Mouse (Mus musculus) forebrain, embryonic 13.5 days (tissue): ENCODE measurements around the gene Rcor2. TPM values are rescaled to one million over a fixed set of nuclear protein-coding genes. Genes with fewer than 3 reads are reported as not detected.

Experiments
- ATAC-seq: fragments of 200-750 bp; cut with Nextera tagmentation; 2 replicates; pipeline ENCODE4 v1.8.0; 2017
- H3K27ac ChIP-seq: fragments of 300-500 bp; sonication (generic); 2 replicates; pipeline ENCODE4 v1.5.1; 2015; ENCODE audit warnings: inconsistent platforms, mild to moderate bottlenecking, moderate library complexity
- H3K27me3 ChIP-seq: fragments of 300-500 bp; sonication (generic); 2 replicates; pipeline ENCODE4 v1.6.1; 2015; ENCODE audit warnings: mild to moderate bottlenecking, inconsistent platforms
- H3K36me3 ChIP-seq: fragments of 300-500 bp; sonication (generic); 2 replicates; pipeline ENCODE4 v1.6.1; 2015; ENCODE audit warnings: mild to moderate bottlenecking, inconsistent platforms; ENCODE audit not compliant: poor library complexity, severe bottlenecking
- H3K4me1 ChIP-seq: fragments of 300-500 bp; sonication (generic); 2 replicates; pipeline ENCODE4 v1.6.1; 2015; ENCODE audit warnings: inconsistent platforms
- H3K4me2 ChIP-seq: fragments of 300-500 bp; sonication (generic); 2 replicates; pipeline ENCODE4 v1.6.1; 2015; ENCODE audit warnings: inconsistent platforms, mild to moderate bottlenecking, moderate library complexity
- H3K4me3 ChIP-seq: fragments of 300-500 bp; sonication (generic); 2 replicates; pipeline ENCODE4 v1.5.1; 2015; ENCODE audit warnings: mild to moderate bottlenecking, inconsistent platforms
- H3K9ac ChIP-seq: fragments of 300-500 bp; sonication (generic); 2 replicates; pipeline ENCODE4 v1.6.1; 2015; ENCODE audit warnings: mild to moderate bottlenecking, inconsistent platforms
- H3K9me3 ChIP-seq: fragments of 300-500 bp; sonication (generic); replicated peaks from 2 replicates; pipeline ENCODE4 v1.6.1; 2016; ENCODE audit warnings: inconsistent platforms
- WGBS: fragments of 180-500 bp; shearing (Covaris S2); methylation state at CpG from one replicate; pipeline ENCODE4 v1.1.7; 2015; 5-methylcytosine and 5-hydroxymethylcytosine counted together
- polyA plus RNA-seq: library from polyadenylated mRNA; unstranded; fragments of >200 nt; fragmentation: Nextera tagmentation; extraction: Ambion mirVana; gene quantifications from 2 replicates; pipeline ENCODE4 v1.2.1, GENCODE M21; 2015

The Rcor2 gene
- polyA plus RNA-seq, 1 experiment from 2014 or later, result 58.1 TPM

DNA sequence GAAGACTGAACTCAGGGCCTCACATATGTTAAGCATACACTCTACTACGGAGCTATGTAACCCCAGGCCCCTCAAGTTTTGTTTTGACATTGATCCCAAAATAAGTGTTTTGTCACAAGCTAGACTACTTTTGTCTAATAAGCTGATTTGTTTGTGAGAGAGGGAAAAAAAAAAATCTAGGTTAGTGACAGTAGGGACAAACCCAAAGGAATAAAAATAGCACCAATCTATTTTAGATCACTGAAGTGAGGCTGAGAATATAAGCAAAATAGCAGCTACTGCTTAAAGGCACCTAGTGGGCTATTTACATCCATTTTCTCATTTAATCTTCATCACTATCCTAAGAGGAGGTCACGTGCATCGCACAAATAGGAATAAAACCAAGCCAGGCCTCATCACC, 27.6 kb upstream of the Rcor2 start:
- H3K36me3 ChIP-seq, result peaks cover 18% of the 10 kb centered on the region; the same call in 1 of the 2 replicates
- H3K27ac ChIP-seq, result no peak overlapping the region
- H3K4me3 ChIP-seq, result peak overlapping the region; percentile 69
- WGBS, result 88% methylated on average over 3 of the region's 3 CpGs
- peaks cover 45% of the 10 kb centered on the region for H3K4me1 ChIP-seq
- peaks cover 8% of the 10 kb centered on the region; the same call in 1 of the 2 replicates for H3K27me3 ChIP-seq
- H3K4me2 ChIP-seq, result peak overlapping the region; percentile 78
- peak overlapping the region; percentile 87 for H3K9ac ChIP-seq
- H3K9me3 ChIP-seq, result no peaks in the 10 kb centered on the region
- ATAC-seq, result no peak

DNA sequence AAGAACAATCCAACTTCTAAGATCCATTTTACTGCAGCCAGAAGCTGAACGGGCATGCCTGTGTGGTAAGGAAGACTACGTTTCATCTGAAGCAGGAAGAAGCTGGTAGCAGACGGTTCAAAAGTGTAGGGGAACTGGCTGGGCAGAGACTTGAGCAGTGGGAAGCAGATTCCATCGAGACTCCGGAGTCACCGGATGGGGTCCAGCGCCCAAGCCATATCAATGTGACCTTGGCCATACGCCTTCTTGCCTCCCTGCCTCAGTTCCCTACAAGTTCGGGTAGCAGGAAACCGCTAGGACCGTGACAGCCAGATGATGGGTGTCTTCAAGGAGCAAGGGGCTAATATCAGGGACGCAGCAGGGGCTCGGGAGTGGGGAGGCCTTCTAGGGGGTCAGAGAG, 26.8 kb upstream of the Rcor2 start:
- peak overlapping the region; percentile 78 for H3K4me2 ChIP-seq
- H3K9me3 ChIP-seq, result no peaks in the 10 kb centered on the region
- peak overlapping the region; percentile 77; the same call in 1 of the 2 replicates for H3K27ac ChIP-seq
- peaks cover 39% of the 10 kb centered on the region for H3K4me1 ChIP-seq
- H3K36me3 ChIP-seq, result peaks cover 18% of the 10 kb centered on the region; the same call in 1 of the 2 replicates
- WGBS, result 2% methylated on average over 13 of the region's 13 CpGs
- ATAC-seq, result no peak
- H3K4me3 ChIP-seq, result peak overlapping the region; percentile 69
- peaks cover 8% of the 10 kb centered on the region; the same call in 1 of the 2 replicates for H3K27me3 ChIP-seq
- H3K9ac ChIP-seq, result peak overlapping the region; percentile 87

DNA sequence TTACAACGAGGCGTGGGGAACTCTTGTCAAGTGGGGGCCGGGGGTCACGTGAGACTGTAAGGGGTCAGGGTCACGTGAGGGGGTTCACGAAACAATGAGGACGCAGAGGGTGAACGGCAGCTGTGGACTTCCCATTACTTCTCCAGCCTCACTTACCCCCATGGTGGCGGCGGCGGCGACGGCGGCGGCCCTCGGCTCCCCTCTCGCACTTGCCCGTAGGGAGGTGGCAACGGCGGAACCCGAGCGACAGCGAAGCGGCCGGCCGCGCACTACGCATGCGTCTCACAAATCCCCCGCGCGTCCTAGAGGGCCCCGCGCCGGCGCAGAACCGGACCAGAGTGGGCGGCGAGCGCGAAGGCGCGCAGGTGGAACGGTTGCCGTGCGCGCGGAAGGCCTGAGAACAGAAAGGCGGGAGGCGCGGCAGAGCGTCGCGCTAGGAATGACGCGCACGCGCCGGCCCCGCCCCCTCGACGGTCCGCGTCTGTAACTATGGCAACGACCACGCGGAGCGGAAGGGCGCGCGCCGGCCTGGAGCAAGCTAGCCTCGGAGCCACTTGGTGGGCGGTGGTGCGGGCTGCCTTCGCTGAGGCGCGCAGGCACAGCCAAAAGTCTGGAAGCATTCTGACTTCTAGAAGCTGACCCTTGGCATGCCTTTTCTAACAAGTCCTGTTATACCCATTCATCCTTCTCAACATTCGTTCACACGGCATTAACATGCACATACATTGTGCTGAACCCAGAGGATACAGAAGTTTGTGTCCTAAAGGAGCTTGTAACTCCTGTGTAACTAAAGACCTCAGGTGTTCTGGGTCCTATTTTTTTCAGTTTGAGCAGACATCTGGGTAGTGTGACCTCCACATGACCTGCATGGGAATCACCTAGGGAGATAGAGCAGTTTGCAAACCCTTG, 26.1 kb upstream of the Rcor2 start, which contains the start of gene Naa40:
Gene Naa40, minus strand, starts transcription at position 402 of the 909 bp plus-strand sequence.
- Histone ChIP-seq H3K4me2 (peak within 1 kb of the TSS; percentile 78), H3K4me1 (peaks cover 37% of the 10 kb centered on the region), H3K9ac (peak within 1 kb of the TSS; percentile 87), H3K36me3 (peaks cover 18% of the 10 kb centered on the region; the same call in 1 of the 2 replicates), H3K9me3 (no peaks in the 10 kb centered on the region), H3K27ac (peak within 1 kb of the TSS; percentile 77), H3K4me3 (peak within 1 kb of the TSS; percentile 69), H3K27me3 (peaks cover 8% of the 10 kb centered on the region; the same call in 1 of the 2 replicates)
- peak; percentile 98 for ATAC-seq
- WGBS, result under 1% methylated on average over 71 of the region's 80 CpGs

DNA sequence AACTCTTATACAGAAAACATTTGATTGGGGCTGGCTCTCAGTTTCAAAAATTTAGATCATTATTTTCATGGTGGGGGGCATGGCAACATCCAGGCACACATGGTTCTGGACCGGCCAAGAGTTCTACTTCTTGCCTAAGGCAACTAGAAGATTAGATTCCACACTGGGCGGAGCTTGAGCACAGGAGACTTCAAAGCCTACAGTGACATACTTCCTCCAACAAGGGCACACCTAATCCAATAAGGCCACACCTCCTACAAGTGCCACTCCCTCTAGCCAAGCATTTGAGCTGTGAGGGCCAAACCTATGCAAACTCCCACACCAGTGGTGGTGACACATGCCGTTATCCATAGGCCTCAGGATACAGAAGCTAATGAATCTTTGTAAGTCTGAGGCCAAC, 21.1 kb upstream of the Rcor2 start:
- Histone ChIP-seq H3K9me3 (no peaks in the 10 kb centered on the region), H3K4me3 (no peak overlapping the region), H3K27ac (no peak overlapping the region), H3K4me2 (no peak overlapping the region), H3K36me3 (no peaks in the 10 kb centered on the region), H3K9ac (no peak overlapping the region), H3K4me1 (peaks cover 4% of the 10 kb centered on the region), H3K27me3 (peaks cover 8% of the 10 kb centered on the region; the same call in 1 of the 2 replicates)
- WGBS, result 89% methylated on average over 3 of the region's 3 CpGs
- ATAC-seq, result no peak

DNA sequence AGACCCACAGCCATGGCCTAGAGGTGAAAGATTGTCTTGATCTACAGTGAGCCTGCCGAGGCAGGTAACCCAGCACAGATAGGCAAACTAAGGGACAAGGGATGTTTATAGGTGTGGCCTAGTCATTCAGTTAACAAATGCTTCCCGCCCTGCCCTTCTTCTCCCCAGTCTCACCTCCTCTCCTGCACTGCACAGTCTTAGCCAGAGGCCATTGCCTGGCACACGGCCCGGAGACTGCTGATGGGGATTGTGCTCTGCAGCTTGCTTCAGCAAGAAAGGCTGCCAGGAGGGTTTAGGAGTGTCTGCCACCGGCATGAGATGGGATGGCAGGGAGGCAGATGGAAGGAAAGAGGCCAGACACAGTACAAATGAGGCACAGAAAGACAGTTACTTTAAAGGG, 9.2 kb upstream of the Rcor2 start:
- ATAC-seq, result peak; percentile 66

DNA sequence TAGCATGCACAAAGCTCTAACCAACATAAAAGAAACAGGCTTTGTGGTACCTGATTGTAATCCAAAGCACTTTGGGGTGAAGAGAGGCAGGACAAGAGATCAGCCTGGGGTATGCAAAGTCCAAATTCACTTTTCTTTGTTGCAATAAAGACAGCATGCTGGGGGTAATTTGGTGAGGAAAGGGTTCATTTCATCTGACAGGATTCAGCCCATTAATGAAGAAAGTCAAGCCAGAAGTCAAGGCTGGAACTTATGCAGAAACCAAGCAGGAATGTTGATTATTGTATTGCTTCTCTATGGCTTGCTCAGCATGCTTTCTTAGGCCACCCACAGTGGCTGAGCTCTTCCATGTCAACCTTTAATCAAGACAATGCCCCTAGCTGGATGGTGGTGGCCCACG, 5.6 kb upstream of the Rcor2 start:
- Histone ChIP-seq H3K4me1 (peaks cover 23% of the 10 kb centered on the region), H3K36me3 (no peaks in the 10 kb centered on the region), H3K4me3 (no peak overlapping the region), H3K4me2 (no peak overlapping the region), H3K27ac (no peak overlapping the region), H3K9me3 (0 out of 2 replicates have a peak, but pooled peaks cover 4% of the 10 kb centered on the region), H3K27me3 (no peaks in the 10 kb centered on the region), H3K9ac (no peak overlapping the region)
- WGBS, result 86% methylated on average over 1 of the region's 1 CpGs
- ATAC-seq, result no peak

More for the DNA sequence above, 9.2 kb upstream of the Rcor2 start:
- Histone ChIP-seq H3K4me3 (no peak overlapping the region), H3K4me2 (no peak overlapping the region), H3K4me1 (no peaks in the 10 kb centered on the region), H3K9me3 (0 out of 2 replicates have a peak, but pooled peaks cover 4% of the 10 kb centered on the region), H3K27ac (no peak overlapping the region), H3K36me3 (no peaks in the 10 kb centered on the region), H3K9ac (no peak overlapping the region), H3K27me3 (no peaks in the 10 kb centered on the region)
- WGBS, result 66% methylated on average over 5 of the region's 5 CpGs

DNA sequence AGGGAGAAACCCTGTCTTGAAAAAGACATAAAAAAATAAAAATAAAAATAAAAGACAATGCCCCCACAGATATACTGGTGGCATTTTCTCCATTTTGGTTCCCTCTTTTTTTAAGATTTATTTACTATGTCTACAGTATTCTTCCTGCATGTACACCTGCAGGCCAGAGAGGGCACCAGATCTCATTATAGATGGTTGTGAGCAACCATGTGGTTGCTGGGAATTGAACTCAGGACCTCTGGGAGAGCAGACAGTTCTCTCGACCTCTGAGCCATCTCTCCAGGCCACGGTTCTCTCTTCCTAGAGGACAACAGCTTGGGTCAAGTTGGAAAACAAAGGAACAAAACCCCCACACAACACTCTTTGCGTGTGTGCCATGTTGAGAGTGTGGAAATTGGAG, 5.2 kb upstream of the Rcor2 start:
- Histone ChIP-seq H3K4me1 (peaks cover 28% of the 10 kb centered on the region), H3K36me3 (no peaks in the 10 kb centered on the region), H3K27ac (no peak overlapping the region), H3K4me3 (no peak overlapping the region), H3K9ac (no peak overlapping the region), H3K4me2 (no peak overlapping the region), H3K27me3 (no peaks in the 10 kb centered on the region), H3K9me3 (0 out of 2 replicates have a peak, but pooled peaks cover 4% of the 10 kb centered on the region)
- no peak for ATAC-seq
- 96% methylated on average over 3 of the region's 3 CpGs for WGBS

DNA sequence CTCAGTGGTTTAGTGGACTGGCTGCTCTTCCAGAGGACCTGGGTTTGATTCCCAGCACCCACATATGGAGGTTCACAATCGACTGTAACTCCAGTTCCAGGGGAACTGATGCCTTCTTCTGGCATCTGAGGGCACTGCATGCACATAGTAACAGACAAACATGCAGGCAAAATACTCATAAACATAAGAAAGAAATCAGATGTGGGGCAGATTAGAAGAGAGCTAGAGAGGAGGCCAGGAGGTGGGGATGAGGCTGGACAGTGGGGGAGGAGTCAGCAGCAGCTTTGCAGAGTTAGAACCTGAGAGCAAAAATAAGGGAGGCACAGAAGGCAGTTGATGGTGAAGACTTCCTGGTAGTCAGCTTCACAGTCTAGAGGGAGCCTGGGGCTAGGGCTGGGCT, 4.5 kb upstream of the Rcor2 start:
- 91% methylated on average over 1 of the region's 1 CpGs for WGBS
- H3K27ac ChIP-seq, result no peak overlapping the region
- H3K4me2 ChIP-seq, result no peak overlapping the region
- no peaks in the 10 kb centered on the region for H3K27me3 ChIP-seq
- no peak overlapping the region for H3K4me3 ChIP-seq
- peaks cover 35% of the 10 kb centered on the region for H3K4me1 ChIP-seq
- H3K9me3 ChIP-seq, result 0 out of 2 replicates have a peak, but pooled peaks cover 4% of the 10 kb centered on the region
- no peaks in the 10 kb centered on the region for H3K36me3 ChIP-seq
- no peak for ATAC-seq
- no peak overlapping the region for H3K9ac ChIP-seq

DNA sequence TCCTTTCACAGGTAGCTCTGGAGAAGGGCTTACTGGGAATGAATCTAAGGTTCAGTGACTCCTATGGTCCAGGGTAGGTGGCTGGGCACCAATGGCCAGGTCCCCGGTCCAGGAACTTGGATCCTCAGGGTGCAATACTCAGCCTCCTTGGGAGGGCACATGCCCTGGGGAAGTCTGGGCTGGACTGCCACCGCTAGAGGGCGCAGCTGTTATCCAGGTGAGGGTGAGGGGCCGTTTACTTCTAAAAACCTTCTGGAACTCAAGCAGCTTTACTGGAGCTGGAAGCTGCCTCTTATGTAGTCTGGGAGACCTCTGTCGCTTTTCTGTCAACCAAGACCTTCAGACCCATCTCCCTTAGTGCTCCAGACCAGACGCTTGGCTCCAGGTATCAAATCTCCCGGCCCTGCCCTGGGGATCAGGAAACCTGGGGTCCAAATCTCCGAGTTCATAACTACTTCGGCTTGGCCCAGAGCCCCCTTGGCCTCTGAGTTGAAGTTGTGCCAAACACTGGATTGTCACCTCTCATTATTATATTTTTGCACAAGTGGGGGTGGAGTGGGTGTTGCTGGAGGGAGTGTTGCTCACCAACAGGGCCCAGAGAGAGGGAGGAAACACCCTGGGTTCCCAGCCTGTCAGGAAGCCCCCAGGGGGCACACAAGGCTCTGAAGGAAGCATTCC, 2.9 kb upstream of the Rcor2 start:
- WGBS, result 12% methylated on average over 9 of the region's 9 CpGs
- 0 out of 2 replicates have a peak, but pooled peaks cover 4% of the 10 kb centered on the region for H3K9me3 ChIP-seq
- peak overlapping the region; percentile 100 for H3K27ac ChIP-seq
- H3K36me3 ChIP-seq, result no peaks in the 10 kb centered on the region
- H3K4me2 ChIP-seq, result peak overlapping the region; percentile 40
- H3K4me3 ChIP-seq, result no peak overlapping the region
- peaks cover 40% of the 10 kb centered on the region for H3K4me1 ChIP-seq
- no peak for ATAC-seq
- 0 out of 2 replicates have a peak overlapping the region, but pooled peaks have one; percentile 98 for H3K9ac ChIP-seq
- no peaks in the 10 kb centered on the region for H3K27me3 ChIP-seq

DNA sequence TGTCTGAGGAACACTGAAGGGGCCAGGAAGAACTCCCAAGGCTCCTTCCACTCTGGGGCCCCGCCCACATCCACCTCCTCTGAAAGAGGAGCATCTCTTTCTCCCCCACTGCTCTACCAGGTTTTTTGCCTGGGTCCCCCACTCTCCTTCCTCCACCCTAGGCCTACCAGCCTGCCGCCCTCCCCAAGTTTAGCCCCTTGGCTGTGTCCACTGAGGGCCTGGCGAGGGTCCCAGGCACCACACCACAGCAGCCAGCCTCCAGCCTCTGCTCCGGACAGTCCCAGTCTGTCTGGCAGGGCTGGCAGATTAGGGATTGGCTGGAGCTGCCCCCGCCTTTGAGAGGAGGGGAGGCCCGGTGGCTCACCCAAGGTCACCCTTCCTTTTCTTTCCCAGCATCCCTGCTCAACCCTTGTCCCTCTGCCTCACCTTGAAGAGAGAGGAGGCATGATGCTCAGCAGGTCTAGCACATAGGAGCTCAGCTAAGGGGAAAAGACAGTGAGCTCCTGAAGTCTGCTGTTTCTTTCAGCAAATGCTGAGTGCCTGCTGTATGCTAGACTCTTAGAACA, 2.3 kb upstream of the Rcor2 start:
- H3K27ac ChIP-seq, result peak overlapping the region; percentile 100

DNA sequence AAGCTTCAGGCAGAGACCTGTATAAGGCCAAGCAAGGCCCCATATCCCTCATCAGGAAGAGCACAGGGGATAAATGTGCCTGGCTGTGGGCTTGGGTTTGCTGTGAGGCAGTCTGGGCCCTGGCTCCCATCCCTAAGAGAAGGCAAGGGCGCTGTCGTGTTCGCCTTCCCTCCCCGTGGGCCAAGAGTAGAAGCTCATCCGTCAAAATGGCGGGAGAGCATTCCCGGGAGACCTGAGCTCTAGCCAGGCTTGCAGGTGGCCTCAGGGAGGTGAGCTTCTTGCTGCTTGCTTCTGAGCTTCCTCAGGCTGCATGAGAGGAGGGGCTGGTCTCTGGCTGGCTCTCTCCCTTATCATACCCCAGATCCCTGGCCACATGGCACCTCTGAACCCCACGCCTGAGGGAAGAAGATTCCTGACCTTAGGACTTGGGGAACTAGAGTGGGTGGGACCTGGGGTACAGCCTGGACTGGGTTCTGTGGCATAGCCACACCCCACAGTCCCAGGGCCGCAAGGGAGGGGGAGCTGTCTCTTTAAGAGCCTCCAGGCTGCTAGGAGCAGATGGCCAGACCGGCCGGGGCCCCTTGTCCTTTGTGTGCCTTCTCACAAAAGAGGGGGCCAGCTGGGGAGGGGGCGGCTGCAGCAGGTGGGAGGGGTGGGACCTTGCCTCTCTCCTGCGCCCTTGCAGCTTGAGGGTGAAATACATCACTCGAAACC, 1.5 kb upstream of the Rcor2 start:
- H3K4me1 ChIP-seq, result peaks cover 54% of the 10 kb centered on the region
- H3K27me3 ChIP-seq, result no peaks in the 10 kb centered on the region
- ATAC-seq, result peak; percentile 31; the same call in 1 of the 2 replicates
- H3K9me3 ChIP-seq, result 0 out of 2 replicates have a peak, but pooled peaks cover 4% of the 10 kb centered on the region
- peak overlapping the region; percentile 91; the same call in 1 of the 2 replicates for H3K4me3 ChIP-seq
- H3K36me3 ChIP-seq, result peaks cover 8% of the 10 kb centered on the region
- H3K4me2 ChIP-seq, result peak overlapping the region; percentile 77
- H3K27ac ChIP-seq, result peak overlapping the region; percentile 100
- WGBS, result 7% methylated on average over 14 of the region's 14 CpGs
- peak overlapping the region; percentile 98 for H3K9ac ChIP-seq

More for the DNA sequence above, 2.3 kb upstream of the Rcor2 start:
- Histone ChIP-seq H3K4me1 (peaks cover 46% of the 10 kb centered on the region), H3K9me3 (0 out of 2 replicates have a peak, but pooled peaks cover 4% of the 10 kb centered on the region), H3K27me3 (no peaks in the 10 kb centered on the region), H3K4me3 (0 out of 2 replicates have a peak overlapping the region, but pooled peaks have one; percentile 6), H3K4me2 (peak overlapping the region; percentile 40), H3K9ac (peak overlapping the region; percentile 98), H3K36me3 (0 out of 2 replicates have a peak, but pooled peaks cover under 1% of the 10 kb centered on the region)
- no peak for ATAC-seq
- WGBS, result 6% methylated on average over 5 of the region's 6 CpGs
